Mouse (Mus musculus): ENCODE results near the gene Mbd4.
A peak's percentile ranks its signal among the peaks of the same experiment; 100 is the strongest.
"Not testable (repeated sequence)": the region's sequence is repeated elsewhere in the genome, so short reads cannot be mapped to it uniquely, and the experiment has no call there.

Gene Mbd4

DNA sequence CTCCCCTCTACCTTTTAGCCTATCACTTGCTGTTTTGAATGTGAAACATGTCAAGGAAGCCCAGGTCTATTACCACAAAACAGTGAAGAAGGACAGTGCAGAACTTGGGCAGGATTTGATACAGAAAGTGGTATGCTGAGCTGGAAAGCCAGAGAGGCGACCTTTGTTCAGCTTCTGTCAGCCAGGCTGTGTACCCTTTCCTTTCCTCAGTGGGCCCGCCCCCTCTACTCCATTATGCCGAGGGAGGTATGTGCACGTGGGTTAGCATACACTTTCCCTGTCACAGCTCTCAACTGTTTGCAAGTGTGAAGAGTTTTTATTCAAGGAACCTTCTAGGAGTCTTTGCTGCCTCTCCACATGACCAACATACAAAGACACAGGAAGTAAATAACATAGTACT is 6.1 kb upstream of the Mbd4 start:
- no peak for DNase-seq (ENCODE audit: low read depth, low spot score)

DNA sequence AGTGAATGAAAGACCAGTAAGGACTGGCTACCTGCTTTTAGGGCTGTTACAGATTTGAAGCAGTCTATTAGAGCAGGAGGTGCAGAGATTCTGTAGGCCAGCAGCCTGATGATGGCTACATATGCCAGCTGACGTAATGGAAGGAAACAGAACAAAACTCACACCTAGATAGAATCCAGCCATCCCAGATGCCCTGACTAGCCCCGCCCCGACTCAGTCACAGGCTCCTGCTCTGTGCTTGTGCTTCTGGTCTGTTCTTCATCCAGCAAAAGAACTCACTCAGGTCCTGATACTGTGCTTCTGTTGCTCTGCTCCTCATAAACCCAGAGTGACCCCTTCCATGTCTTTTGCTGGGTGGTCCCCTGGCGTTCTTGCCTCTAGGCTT is 3.2 kb upstream of the Mbd4 start:
- no peak for DNase-seq (ENCODE audit: low read depth, low spot score)

DNA sequence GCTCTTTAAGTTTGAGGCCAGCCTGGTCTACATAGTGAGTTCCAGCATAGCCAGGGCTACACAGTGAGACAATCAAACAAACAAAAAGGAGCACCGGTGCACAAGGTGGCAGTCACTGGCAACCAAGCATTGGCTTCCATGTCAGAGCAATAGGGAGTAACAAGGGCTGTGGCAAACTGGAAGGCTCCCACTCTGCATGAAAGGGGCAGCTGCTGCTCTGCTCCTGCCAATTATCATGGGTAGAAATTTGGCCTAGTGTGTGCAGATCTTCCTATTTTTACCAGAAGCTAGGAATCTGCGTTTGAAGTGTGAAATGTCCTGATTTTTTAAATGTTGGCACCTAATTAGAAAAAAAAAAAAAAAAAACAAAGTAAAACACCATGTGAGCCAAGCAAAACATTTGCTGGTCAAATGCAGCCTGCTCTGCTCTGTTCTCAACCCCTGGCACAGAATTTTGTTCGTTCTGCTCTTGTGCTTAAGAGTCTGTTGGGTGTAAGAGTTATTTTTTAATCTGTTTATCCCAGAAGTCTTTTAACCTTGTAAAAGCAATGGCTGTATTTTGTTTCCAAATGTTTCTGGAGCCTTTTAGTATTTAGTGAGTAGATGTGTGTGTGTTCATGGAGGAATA is 2.7 kb upstream of the Mbd4 start:
- DNase-seq (ENCODE audit: low read depth, low spot score), result no peak

DNA sequence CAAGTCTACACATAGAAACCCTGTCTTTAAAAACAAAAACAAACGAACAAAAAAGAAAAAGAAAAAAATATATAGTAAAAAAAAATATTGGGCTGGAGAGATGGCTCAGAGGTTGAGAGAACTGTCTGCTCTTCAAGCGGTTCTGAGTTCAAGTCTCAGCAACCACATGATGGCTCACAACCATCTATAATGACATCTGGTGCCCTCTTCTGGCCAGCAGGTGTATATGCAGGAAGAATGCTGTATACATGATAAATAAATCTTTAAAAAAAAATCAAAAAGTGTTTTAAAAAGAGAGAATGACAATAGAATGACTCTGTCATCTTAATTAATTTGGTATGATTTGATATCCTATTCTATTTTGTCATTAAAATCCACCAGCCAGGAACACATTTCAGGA is 1.3 kb upstream of the Mbd4 start:
- DNase-seq (ENCODE audit: low read depth, low spot score), result no peak

GRCm38 (mm10) chr6:115853985-115854384 is 814 bp upstream of the Mbd4 start:
- DNase-seq (ENCODE audit: low read depth, low spot score), result no peak

- no peak for DNase-seq (ENCODE audit: low read depth, low spot score)
Measured at GRCm38 (mm10) chr6:115852446-115853090, 603 bp downstream of the Mbd4 start.

- no peak for DNase-seq (ENCODE audit: low read depth, low spot score)
Measured at GRCm38 (mm10) chr6:115848598-115849304, 4.4 kb downstream of the Mbd4 start.

DNA sequence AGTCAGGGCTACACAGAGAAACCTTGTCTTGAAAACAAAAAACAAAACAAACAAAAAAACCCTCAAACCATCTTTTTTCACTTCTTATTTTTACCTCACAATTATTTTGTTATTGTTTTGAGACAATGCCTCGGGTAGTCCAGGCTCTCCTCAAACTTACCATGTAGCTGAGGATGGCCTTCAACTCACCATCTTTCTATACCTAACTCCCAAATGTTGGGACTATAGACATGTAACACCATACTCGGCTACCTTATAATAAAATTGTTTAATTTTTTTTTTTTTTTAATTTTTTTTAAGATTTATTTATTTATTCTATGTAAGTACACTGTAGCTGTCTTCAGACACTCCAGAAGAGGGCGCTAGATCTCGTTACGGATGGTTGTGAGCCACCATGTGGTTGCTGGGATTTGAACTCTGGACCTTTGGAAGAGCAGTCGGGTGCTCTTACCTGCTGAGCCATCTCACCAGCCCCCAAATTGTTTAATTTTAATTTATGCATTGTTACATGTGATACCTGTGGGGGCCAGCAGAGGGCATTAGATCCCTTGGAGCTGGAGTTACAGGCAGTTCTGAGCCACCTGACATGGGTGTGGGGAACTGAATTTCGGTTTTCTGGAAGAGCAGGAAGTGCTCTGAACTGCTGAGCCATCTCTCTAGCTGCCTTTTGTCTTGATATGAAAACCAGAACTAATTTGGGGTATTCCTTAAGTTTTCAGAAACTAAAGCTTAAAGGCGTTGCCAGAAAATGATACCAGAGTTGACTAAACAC is 6.3 kb downstream of the Mbd4 start:
- DNase-seq (ENCODE audit: low read depth, low spot score), result no peak

- no peak for DNase-seq (ENCODE audit: low read depth, low spot score)
Measured at GRCm38 (mm10) chr6:115845006-115845405, 8.2 kb downstream of the Mbd4 start.

DNA sequence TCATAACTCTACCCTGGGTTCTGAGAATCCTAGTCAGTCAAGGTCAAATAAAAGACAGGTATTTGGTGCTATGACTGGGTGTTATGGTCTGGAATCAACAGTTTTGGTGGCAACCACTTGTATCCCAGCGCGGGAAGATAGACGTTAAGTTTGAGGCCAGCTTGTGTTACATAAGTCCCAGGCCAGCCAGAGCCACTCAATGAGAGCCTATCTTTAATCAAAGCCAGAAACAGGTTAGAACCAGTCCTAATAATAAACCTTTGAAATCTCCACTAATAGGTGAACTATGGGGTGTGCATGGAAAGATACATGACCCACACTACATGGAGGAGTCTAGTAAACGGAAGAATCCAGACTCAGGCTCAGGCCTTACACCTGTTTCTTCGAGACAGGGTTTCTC is 14.4 kb downstream of the Mbd4 start:
- no peak for DNase-seq (ENCODE audit: low read depth, low spot score)

DNA sequence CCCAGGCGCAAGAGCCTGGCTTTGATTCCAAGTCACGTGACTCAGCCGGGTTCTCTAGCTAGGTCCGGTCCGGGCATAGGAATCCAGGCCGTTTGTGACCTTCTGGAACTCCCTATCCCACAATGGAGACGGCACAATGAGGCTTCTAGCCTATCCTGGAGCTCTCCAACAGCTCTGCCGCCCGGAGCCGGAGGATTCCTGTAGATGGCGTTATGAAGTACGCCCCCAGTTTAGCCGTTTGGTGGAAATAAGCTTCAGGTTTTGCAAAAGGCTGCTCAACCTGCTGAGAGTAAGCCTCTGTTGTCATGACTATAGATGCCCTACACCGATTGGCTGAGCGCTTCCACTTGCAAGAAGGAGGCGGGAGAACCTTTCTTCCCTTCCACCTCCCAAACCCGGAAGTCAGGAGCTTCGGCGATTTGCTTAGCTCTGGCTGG is 15.0 kb downstream of the Mbd4 start, which contains the start of gene Efcab12:
TSS of gene Efcab12 (minus strand) at position 252 of the 437 bp plus-strand sequence.
- peak; percentile 66 for DNase-seq (ENCODE audit: low read depth, low spot score)

DNA sequence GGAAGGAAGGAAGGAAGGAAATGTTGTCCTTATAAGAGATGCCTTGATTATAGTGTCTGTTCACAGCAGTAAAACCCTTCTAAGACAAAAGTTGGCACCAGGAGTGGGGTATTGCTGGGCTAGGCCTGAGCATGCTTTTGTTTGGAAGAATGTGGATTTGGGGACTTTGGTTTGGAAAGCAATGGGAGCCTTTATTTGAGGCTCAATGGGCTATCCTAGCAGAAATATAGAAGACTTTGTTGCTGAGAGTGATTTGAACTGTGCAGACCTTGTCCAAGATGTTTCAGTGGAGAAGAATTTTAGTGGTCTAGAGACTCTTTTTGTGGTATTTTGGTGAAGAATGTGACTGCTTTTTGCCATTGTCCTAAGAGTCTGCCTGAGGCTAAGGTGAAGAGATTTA is 19.3 kb downstream of the Mbd4 start:
- DNase-seq (ENCODE audit: low read depth, low spot score), result no peak

DNA sequence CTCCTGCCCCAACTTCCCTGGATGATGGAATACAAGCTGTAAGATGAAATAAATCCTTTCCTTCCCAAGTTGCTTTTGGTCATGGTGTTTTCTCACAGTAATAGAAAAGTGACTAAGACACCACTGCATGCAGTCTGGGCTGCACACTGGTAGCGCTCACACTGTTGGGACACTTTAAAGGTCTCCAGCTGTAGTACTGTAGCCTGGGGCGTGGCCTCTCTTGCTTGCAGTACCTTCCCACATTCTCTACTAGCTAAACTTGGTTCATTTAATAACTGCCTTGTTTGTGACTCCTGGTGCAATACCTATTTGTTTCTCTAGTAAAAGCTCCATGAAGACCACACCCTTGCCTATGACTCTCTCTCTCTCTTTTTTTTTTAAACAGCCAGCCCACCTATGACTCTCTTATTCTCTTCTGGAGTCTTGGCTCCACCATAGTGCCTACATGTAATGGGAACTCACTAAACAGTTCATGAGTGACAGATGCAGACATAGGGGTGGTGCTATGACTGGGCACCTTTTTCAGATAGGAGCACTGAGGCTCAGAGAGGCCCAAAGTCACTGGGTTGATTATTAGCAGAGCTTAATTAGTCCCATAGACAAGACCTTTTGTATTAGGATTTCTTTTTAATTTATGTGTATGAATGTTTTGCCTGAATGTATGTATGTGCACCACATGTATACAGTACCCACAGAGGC is 20.9 kb downstream of the Mbd4 start:
- DNase-seq (ENCODE audit: low read depth, low spot score), result no peak

DNA sequence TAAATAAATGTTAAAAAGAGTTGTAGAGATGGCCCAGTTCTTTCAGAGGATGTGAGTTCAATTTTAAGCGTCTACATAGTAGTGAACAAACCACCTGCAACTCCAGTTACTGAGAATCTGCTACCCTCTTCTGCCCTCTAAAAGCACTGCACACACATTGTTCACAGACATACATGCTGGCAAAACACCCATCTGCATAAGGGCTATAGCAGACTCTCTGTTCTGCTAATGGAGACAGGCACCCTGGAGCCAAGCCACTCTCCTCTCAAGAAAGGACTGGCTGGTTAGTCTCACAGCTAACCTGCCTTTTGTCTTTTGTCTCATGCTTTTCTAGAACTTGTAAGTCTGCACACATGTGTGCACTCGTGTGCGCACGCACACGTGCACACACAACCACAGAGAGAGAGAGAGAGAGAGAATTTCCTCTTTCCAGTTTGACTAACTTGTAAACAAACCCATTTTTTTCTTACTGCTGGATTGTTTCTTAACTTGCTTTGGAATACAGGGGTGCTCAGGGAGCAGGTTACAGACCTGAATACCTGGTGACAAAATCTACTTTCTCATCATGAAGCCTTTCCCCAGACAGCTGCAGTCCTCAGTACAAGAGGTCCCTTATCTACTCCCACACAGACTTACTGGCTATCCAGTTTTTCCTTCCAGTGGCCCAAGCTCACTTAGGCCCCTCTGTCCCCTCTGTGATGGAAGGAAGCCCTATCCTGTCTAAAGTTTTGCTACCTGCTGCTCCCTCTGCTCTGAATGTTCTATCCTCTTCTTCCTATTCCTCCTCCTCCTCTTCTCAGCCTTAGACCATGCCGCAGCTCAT is 22.2 kb downstream of the Mbd4 start:
- DNase-seq (ENCODE audit: low read depth, low spot score), result no peak

DNA sequence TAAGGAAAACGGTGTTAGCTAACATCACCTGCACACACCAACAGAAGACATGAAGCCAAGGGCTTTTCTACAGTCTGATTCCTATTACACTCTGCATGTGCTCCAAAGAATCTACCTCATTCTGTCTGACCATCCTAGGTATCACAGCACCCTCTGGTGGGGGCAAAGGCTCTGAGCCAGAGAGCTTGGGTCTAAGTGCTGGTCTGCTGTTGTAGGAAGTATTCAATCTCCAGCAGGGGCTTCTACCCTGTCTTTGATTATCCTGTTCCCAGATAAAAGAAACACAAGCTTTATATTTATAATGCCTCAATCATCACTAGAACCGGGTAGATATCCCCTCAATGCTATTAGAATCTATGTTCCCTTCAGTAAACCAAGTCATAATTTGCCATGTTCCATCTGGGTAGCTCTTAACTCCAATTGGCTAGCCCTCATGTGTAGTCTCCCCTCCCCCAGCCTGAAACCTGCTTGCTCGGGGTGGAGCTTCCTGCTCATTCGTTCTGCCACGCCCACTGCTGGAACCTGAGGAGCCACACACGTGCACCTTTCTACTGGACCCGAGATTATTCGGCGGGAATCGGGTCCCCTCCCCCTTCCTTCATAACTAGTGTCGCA is 29.2 kb downstream of the Mbd4 start:
- DNase-seq (ENCODE audit: low read depth, low spot score), result not testable (repeated sequence)

DNA sequence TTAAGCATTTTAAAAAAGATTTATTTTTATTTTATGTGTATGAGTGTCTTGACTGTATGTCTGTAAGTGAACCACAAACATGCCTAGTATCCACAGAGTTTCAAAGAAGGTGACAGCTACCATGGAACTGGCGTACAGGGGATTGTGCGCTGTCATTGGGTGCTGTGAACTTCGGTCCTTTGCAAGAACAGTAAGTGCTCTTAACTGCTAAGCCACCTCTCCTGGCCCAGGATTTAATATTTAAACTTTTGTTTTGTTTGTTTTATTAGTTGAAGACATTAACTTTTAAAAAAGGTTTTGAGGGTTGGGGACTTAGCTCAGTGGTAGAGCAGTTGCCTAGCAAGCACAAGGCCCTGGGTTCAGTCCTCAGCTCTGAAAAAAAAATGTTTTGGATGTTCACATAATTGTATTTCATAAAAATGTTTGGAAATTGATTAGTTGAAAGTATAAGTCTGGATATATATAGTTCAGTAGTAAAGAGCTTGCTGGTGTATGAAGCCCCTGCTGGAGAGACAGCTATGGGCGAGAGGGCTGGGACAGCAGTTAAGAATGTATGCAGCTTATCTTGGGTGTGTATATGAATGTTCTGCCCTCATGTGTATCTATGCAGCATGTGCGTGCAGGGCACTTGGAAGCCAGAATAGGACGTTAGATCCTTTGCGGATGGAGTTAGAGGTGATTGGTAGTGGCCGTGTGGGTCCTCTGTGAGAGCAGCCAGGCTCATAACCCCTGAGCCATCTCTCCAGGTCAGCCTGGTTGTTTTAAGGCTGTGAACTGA is 31.8 kb downstream of the Mbd4 start:
- no peak for DNase-seq (ENCODE audit: low read depth, low spot score)

DNA sequence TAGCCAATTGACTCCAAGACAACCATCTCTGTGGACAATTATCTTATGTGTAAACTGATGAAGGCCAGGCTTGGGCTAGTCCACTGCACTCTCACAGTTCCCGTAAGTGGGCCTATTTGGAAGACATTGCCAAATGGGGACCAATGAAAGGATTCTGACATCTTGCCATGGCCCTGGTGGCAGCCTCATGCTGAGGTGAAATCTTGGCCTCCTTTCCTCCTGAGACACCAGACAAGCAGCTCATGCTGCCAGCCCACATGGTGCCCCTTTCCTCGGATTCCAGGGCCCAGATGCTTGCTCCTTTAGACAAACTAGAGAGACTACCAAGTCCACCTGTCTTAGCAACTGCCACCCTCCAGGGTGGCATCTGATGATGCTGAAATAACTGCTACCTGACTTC is 35.0 kb downstream of the Mbd4 start:
- no peak for DNase-seq (ENCODE audit: low read depth, low spot score)

GRCm38 (mm10) chr6:115815041-115815440 is 38.1 kb downstream of the Mbd4 start:
- no peak for DNase-seq (ENCODE audit: low read depth, low spot score)

DNA sequence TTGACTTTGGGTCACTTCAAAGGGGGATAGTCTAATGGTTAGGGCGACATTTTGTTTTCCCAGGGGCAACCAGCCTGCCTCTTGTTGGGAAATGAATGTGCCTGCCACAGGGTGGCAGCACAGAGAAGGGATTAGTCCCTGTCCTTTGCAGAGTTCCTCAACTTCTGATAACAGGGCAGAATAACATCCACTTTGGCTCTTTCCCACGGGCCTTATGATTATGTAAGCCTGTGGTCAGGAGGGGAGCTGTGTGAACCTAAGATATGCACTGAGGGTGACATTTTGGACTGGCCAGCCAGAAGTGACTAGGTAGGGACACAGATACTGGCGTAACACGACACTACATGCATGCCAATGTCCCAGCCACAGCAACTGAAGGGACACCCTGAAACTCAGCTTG is 39.1 kb downstream of the Mbd4 start:
- no peak for DNase-seq (ENCODE audit: low read depth, low spot score)
